Mouse (Mus musculus) forebrain, postnatal 0 days (tissue): ENCODE results near the gene Gm813. TPM values are rescaled to one million over a fixed set of nuclear protein-coding genes. Genes with fewer than 3 reads are reported as not detected.

Experiments
- ATAC-seq: fragments of 200-750 bp; cut with Nextera tagmentation; 2 replicates; pipeline ENCODE4 v1.8.0; 2017; ENCODE audit warnings: mild to moderate bottlenecking, moderate library complexity
- DNase-seq: peaks from one replicate; pipeline ENCODE4 v3.0.0-alpha.2; 2015
- H3K27ac ChIP-seq: fragments of 300-500 bp; sonication (generic); 2 replicates; pipeline ENCODE4 v1.5.1; 2014; ENCODE audit warnings: low read depth, mild to moderate bottlenecking, antibody characterized with exemption, low read length, moderate library complexity, mixed read lengths
- H3K27me3 ChIP-seq: fragments of 300-500 bp; sonication (generic); 2 replicates; pipeline ENCODE4 v1.6.1; 2014; ENCODE audit warnings: mild to moderate bottlenecking, low read length, mixed read lengths; ENCODE audit not compliant: insufficient read depth
- H3K36me3 ChIP-seq: fragments of 300-500 bp; sonication (generic); 2 replicates; pipeline ENCODE4 v1.6.1; 2014; ENCODE audit warnings: mild to moderate bottlenecking, moderate library complexity; ENCODE audit not compliant: insufficient read depth
- H3K4me1 ChIP-seq: fragments of 300-500 bp; sonication (generic); 2 replicates; pipeline ENCODE4 v1.6.1; 2014; ENCODE audit warnings: antibody characterized with exemption; ENCODE audit not compliant: insufficient read depth
- H3K4me2 ChIP-seq: fragments of 300-500 bp; sonication (generic); 2 replicates; pipeline ENCODE4 v1.6.1; 2014; ENCODE audit warnings: low read depth, mild to moderate bottlenecking, moderate library complexity
- H3K4me3 ChIP-seq: fragments of 300-500 bp; sonication (generic); 2 replicates; pipeline ENCODE4 v1.5.1; 2014; ENCODE audit warnings: low read depth, low read length, mixed read lengths
- H3K9ac ChIP-seq: fragments of 300-500 bp; sonication (generic); 2 replicates; pipeline ENCODE4 v1.6.1; 2014; ENCODE audit warnings: mild to moderate bottlenecking
- H3K9me3 ChIP-seq: fragments of 300-500 bp; sonication (generic); 2 replicates; pipeline ENCODE4 v1.6.1; 2016; ENCODE audit warnings: low read length
- CTCF ChIP-seq: sonication (generic); IDR thresholded peaks from 2 replicates; pipeline ENCODE4 v1.5.1; 2016; ENCODE audit warnings: antibody characterized with exemption, control low read depth, low read depth
- WGBS: fragments of 180-500 bp; shearing (Covaris S2); extraction: QIAGEN DNeasy Blood & Tissue Kit; methylation state at CpG from one replicate; pipeline ENCODE4 v1.1.7; 2014; 5-methylcytosine and 5-hydroxymethylcytosine counted together
- polyA plus RNA-seq: library from polyadenylated mRNA; unstranded; fragments of >200 nt; fragmentation: Nextera tagmentation; extraction: Ambion mirVana; gene quantifications from 2 replicates; pipeline ENCODE4 v1.2.1, GENCODE M21; 2015
- total RNA-seq: library from RNA; depleted of rRNA; stranded (reverse); fragments of >200 nt; gene quantifications from 2 replicates; pipeline ENCODE4 v1.2.3, GENCODE M21; 2014

Gm813 gene
- total and polyA plus RNA-seq, 2 experiments from 2014 or later = not detected

DNA sequence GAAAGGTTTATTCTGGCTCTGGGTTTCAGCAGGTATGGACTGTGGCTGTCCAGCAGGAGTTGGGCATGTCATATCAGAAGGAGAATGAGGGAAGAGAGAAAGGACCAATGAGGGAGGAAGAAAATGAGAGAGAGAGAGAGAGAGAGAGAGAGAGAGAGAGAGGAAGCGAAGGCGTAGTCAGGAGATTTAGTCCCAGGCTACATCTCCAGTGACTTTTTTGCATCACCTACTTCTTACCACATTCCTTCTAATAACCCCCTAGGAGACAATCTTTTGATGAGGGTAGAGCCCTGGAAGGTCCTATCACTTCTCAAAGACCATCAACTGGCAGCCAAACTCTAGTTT is 11.5 kb upstream of the Gm813 start:
- Histone ChIP-seq H3K27me3 (no peaks in the 10 kb centered on the region), H3K4me2 (no peak overlapping the region), H3K4me1 (no peaks in the 10 kb centered on the region), H3K36me3 (no peaks in the 10 kb centered on the region), H3K27ac (no peak overlapping the region), H3K4me3 (no peak overlapping the region), H3K9ac (no peak overlapping the region), H3K9me3 (no peaks in the 10 kb centered on the region)
- WGBS = 100% methylated on average over 2 of the region's 2 CpGs
- TF ChIP-seq CTCF = no peak
- no peak for ATAC-seq
- no peak for DNase-seq

DNA sequence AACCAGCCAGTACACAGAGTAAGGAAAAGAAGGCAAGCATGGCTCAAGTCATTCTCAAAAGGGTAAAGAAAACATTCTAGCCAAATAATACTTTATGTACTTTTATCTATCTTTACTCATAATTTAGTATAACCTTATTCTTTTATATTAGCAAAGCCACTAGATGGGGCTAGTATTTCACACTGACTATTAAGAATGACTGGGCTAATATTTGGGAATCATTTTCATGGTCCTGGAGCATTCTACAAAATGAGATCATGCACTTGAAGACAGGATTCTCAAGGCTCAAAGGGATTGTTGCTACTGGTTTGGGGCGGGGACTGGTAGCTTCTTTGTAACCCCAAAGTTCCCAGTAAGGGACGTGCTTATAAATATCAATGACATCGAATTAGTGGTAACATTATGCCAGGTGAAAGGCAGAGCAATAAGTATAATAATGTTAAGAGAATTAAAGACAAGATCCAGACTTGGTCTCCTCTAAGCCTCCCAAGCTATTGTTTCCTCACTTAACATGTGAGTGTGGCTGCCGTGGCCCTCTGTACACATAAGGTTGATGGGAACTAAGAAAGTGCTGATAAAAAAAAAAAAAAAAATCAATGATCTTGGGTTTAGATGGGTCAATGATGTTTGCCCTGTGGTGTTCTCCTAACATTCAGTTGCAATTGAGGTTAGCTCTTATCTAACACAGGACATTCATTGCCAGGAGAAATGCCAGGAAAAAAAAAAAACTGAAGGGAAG is 11.0 kb upstream of the Gm813 start:
- no peak for DNase-seq
- no peak for ATAC-seq
- Histone ChIP-seq H3K27me3 (no peaks in the 10 kb centered on the region), H3K9ac (no peak overlapping the region), H3K4me2 (no peak overlapping the region), H3K27ac (no peak overlapping the region), H3K9me3 (no peaks in the 10 kb centered on the region), H3K36me3 (no peaks in the 10 kb centered on the region), H3K4me1 (no peaks in the 10 kb centered on the region), H3K4me3 (no peak overlapping the region)
- no peak for TF ChIP-seq CTCF
- 88% methylated on average over 4 of the region's 4 CpGs for WGBS

DNA sequence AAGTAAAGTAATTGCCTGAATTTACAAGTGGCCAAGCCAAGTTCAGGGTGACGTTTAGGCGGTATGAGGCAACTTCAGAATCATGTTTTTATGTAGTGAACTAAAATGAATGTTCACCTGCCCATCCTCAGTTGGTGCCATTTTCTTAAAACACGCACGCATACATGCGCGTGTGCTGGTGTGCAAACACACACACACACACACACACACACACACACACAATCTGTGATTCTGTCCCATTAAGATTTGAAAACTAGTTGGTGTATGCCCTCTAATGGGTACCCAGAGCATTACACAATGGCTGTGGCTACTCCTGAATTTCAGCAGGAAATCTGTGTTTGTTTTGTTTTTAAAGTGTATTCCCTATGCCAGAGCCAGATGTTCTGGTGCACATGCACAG is 7.2 kb upstream of the Gm813 start:
- Histone ChIP-seq H3K4me1 (no peaks in the 10 kb centered on the region), H3K36me3 (no peaks in the 10 kb centered on the region), H3K27ac (no peak overlapping the region), H3K9me3 (no peaks in the 10 kb centered on the region), H3K27me3 (no peaks in the 10 kb centered on the region), H3K9ac (no peak overlapping the region), H3K4me2 (no peak overlapping the region), H3K4me3 (no peak overlapping the region)
- 81% methylated on average over 6 of the region's 6 CpGs for WGBS
- TF ChIP-seq CTCF = peak; percentile 82
- ATAC-seq = peak; percentile 29; the same call in 1 of the 2 replicates
- DNase-seq = peak; percentile 40

DNA sequence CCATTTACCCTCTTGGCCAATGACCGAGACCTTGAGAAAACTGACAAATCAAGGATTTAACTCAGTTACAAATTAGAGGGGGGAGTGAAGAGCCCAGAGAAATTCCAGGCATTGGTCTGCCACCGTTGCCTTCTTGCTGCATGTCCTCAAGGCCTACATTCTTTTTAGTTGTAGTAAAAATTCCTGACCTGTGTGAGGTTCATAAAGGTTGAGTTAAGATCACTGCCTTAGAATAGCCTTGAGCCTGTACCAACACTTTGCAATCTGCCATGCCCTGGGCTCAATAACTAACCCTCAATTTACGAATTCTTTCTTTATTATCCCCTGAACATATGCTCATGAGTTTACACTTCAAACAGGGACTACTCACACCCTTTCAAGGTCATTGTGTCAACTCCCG is 6.3 kb upstream of the Gm813 start:
- Histone ChIP-seq H3K27me3 (no peaks in the 10 kb centered on the region), H3K4me1 (no peaks in the 10 kb centered on the region), H3K27ac (no peak overlapping the region), H3K4me3 (no peak overlapping the region), H3K36me3 (no peaks in the 10 kb centered on the region), H3K4me2 (no peak overlapping the region), H3K9ac (no peak overlapping the region), H3K9me3 (no peaks in the 10 kb centered on the region)
- DNase-seq (no peak), ATAC-seq (no peak)
- WGBS = 76% methylated on average over 4 of the region's 4 CpGs
- no peak for TF ChIP-seq CTCF

DNA sequence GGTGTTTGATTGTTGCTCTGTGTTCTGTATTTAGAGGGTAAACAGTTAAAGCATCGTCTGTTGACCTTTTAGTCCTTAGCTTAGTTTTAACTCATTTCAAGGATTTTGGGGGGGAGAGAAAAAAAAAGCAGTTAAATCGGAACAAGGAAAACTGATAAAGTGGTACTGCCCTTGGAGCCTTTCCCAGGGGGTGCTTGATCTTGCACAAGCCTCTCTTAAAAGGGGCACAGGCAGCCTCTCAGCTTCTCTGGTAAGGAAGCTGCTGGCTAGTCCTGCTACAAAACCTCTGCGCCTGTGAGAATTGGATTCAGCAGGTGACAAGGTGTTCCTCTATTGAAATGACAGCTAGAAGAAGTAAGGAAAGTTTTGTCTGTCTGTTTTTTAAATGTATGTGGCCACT is 5.6 kb upstream of the Gm813 start:
- no peaks in the 10 kb centered on the region for H3K36me3 ChIP-seq
- TF ChIP-seq CTCF = no peak
- no peaks in the 10 kb centered on the region for H3K4me1 ChIP-seq
- no peak for DNase-seq
- no peak for ATAC-seq
- no peak overlapping the region for H3K9ac ChIP-seq
- H3K4me2 ChIP-seq = no peak overlapping the region
- no peak overlapping the region for H3K4me3 ChIP-seq
- H3K27me3 ChIP-seq = no peaks in the 10 kb centered on the region
- H3K9me3 ChIP-seq = no peaks in the 10 kb centered on the region
- WGBS = 90% methylated on average over 3 of the region's 3 CpGs
- no peak overlapping the region for H3K27ac ChIP-seq

DNA sequence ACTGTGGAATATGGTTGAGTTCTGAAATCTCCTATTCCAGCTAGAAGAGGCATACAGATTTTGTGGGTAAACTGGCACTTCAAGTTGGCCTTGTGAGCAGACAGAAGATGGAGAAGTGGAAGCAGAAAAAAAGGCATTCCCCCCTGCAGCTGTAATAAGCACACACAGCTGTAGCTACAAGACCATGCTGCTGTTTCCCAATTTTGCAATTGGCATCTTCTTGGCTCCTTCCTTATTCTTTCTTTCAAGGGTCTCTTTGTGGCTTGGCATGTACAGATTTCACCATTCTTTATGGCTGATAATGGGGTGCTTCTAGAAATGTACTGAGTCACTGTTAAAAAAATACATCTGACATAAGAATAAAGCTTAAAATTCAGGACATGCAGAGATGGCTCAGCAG is 568 bp upstream of the Gm813 start:
- TF ChIP-seq CTCF = no peak
- DNase-seq = no peak
- Histone ChIP-seq H3K4me2 (no peak overlapping the region), H3K27me3 (no peaks in the 10 kb centered on the region), H3K9ac (no peak overlapping the region), H3K9me3 (no peaks in the 10 kb centered on the region), H3K4me1 (no peaks in the 10 kb centered on the region), H3K27ac (no peak overlapping the region), H3K36me3 (no peaks in the 10 kb centered on the region), H3K4me3 (no peak overlapping the region)
- ATAC-seq = no peak

DNA sequence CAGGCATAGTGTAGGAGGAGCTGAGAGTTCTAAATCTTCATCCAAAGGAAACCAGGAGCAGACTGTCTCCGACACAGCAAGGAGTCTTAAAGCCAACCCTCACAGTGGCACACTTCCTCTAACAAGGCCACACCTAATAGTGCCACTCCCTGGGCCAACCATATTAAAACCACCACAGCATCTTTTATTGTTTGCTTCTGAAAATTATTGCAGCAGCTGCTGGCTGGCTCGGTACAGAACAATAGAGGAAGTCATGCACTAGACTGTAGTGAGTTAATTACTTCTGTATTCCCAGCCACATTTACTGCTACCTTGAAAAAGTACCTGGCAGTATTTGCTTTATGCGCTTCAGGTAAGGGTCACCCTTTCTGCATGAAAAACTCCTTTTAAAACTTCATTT is 3.8 kb downstream of the Gm813 start:
- no peak overlapping the region for H3K4me2 ChIP-seq

DNA sequence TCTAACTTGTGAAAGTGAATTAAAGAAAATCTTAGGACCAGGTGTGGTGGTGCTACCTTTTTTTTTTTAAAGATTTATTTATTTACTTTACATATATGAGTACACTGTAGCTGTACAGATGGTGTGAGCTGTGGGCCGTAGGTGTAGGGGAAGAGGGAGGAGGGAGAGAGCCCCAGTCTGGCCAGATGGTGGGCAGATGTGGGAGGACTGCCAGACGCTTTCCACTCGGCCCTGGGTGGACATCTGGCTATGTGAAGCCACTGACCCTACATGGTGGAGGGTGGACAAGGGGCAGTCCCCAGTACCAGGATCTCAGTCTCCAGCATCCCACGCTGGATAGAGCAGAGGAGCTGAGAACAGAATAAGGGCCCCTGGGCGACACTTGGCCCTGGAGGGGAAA is 9.7 kb downstream of the Gm813 start:
- H3K9ac ChIP-seq = no peak overlapping the region
- no peaks in the 10 kb centered on the region for H3K36me3 ChIP-seq
- no peaks in the 10 kb centered on the region for H3K27me3 ChIP-seq
- DNase-seq = no peak
- no peak overlapping the region for H3K4me2 ChIP-seq
- H3K4me3 ChIP-seq = no peak overlapping the region
- no peaks in the 10 kb centered on the region for H3K9me3 ChIP-seq
- no peaks in the 10 kb centered on the region for H3K4me1 ChIP-seq
- WGBS = 76% methylated on average over 5 of the region's 5 CpGs
- no peak for TF ChIP-seq CTCF
- H3K27ac ChIP-seq = no peak overlapping the region
- ATAC-seq = no peak

More for the DNA sequence above, 3.8 kb downstream of the Gm813 start:
- 65% methylated on average over 3 of the region's 3 CpGs for WGBS
- ATAC-seq (no peak), DNase-seq (no peak)
- TF ChIP-seq CTCF = no peak
- no peak overlapping the region for H3K9ac ChIP-seq
- no peak overlapping the region for H3K27ac ChIP-seq
- no peaks in the 10 kb centered on the region for H3K9me3 ChIP-seq
- H3K36me3 ChIP-seq = no peaks in the 10 kb centered on the region
- no peaks in the 10 kb centered on the region for H3K27me3 ChIP-seq
- no peak overlapping the region for H3K4me3 ChIP-seq
- H3K4me1 ChIP-seq = no peaks in the 10 kb centered on the region
